Mouse (Mus musculus): ENCODE data around the gene Rusc2.

- TF ChIP-seq POLR2A (IDR thresholded peaks at IDR 0.05; ENCODE audit: control insufficient read depth in 1 of 2, insufficient read depth in 1 of 2, low read depth in 1 of 2, low read length in 2 of 2, poor library complexity in 1 of 2) (no peak), TAL1 (IDR thresholded peaks at IDR 0.05; ENCODE audit: low read length) (no peak), ZNF384 (IDR thresholded peaks at IDR 0.05; ENCODE audit: low read depth, low read length) (no peak), CTCF (IDR thresholded peaks at IDR 0.05 in 2 of 3, conservative IDR thresholded peaks at IDR 0.05 in 1 of 3; ENCODE audit: control insufficient read depth in 1 of 3, insufficient read depth in 1 of 3, low read depth in 2 of 3, low read length in 3 of 3, poor library complexity in 1 of 3, severe bottlenecking in 1 of 3) (no peak), EP300 (IDR thresholded peaks at IDR 0.05; ENCODE audit: low read depth in 1 of 2, low read length in 2 of 2) (no peak), USF1 (IDR thresholded peaks at IDR 0.05; ENCODE audit: low read depth, low read length) (no peak), MYC (IDR thresholded peaks at IDR 0.05; ENCODE audit: low read depth, low read length) (no peak), BHLHE40 (IDR thresholded peaks at IDR 0.05; ENCODE audit: borderline replicate concordance, low read depth, low read length) (no peak), RAD21 (IDR thresholded peaks at IDR 0.05; ENCODE audit: low read depth, low read length) (no peak)
These were observed 41.6 kb downstream of the Rusc2 start for GRCm38 (mm10) chr4:43423267-43423934.

Measured in MEL (cell line).